Mouse (Mus musculus) kidney, adult 2 months (tissue): ENCODE measurements around the gene She. TPM values are rescaled to one million over a fixed set of nuclear protein-coding genes. Genes with fewer than 3 reads are reported as not detected.

Experiments
- DNase-seq: peaks from one replicate; pipeline ENCODE4 v3.0.0; 2021
- H3K27ac ChIP-seq: fragments of 200-500 bp; 2 replicates; pipeline ENCODE4 v1.5.1; 2012; ENCODE audit warnings: low read depth, low read length, control low read depth, inconsistent platforms; ENCODE audit not compliant: insufficient read depth
- H3K27me3 ChIP-seq: fragments of 200-500 bp; replicated peaks from 2 replicates; pipeline ENCODE4 v1.6.1; 2012; ENCODE audit warnings: mild to moderate bottlenecking, moderate library complexity, low read length, inconsistent platforms; ENCODE audit not compliant: control insufficient read depth, insufficient read depth
- H3K36me3 ChIP-seq: fragments of 200-500 bp; 2 replicates; pipeline ENCODE4 v1.6.1; 2012; ENCODE audit warnings: mild to moderate bottlenecking, moderate library complexity, low read length, inconsistent platforms; ENCODE audit not compliant: control insufficient read depth, insufficient read depth
- H3K4me1 ChIP-seq: fragments of 200-500 bp; 2 replicates; pipeline ENCODE4 v1.6.1; 2011; ENCODE audit warnings: low read length; ENCODE audit not compliant: control insufficient read depth, insufficient read depth
- H3K4me3 ChIP-seq: fragments of 200-500 bp; 2 replicates; pipeline ENCODE4 v1.5.1; 2011; ENCODE audit warnings: mild to moderate bottlenecking, low read depth, low read length, control low read depth; ENCODE audit not compliant: insufficient read depth
- CTCF ChIP-seq: fragments of 200-500 bp; conservative IDR thresholded peaks from 2 replicates; pipeline ENCODE4 v1.5.1; 2011; ENCODE audit warnings: low read depth, mild to moderate bottlenecking, control low read depth, low read length, moderate library complexity, mixed read lengths; ENCODE audit not compliant: insufficient read depth, insufficient read length
- POLR2A ChIP-seq: fragments of 200-500 bp; IDR thresholded peaks from one replicate; pipeline ENCODE4 v1.6.1; 2011; ENCODE audit warnings: low read depth, low read length, control low read depth
- WGBS: fragments of 180-500 bp; shearing (Covaris S2); methylation state at CpG from one replicate; pipeline ENCODE4 v1.1.7; 2018; 5-methylcytosine and 5-hydroxymethylcytosine counted together
- polyA plus RNA-seq: library from polyadenylated mRNA; depleted of rRNA; stranded (reverse); fragments of >200 nt; gene quantifications from 2 replicates; pipeline ENCODE4 v1.2.3, GENCODE M21; 2012

The She gene
- polyA plus RNA-seq, 1 experiment = 4.1 TPM

DNA sequence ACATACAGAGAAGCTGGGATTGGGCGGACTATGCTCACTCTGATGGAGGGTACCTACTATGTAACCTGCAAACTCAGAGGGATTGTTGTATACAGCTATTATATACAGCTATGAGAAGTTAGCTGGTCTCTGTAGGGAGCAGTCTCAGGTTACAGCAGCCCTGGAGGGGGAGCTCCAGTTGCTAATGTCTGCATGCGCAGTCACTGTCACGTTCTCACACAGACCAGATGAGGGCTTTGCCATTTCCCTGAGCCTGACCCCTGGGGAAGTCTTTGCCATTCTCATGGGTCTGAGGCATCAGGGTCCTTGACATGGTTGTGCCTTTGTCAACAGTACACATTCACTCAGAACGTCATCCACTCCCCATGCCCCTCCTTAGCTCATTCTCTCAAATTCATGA lies 26.0 kb upstream of the She start:
- no peak for TF ChIP-seq CTCF
- TF ChIP-seq POLR2A = no peak
- no peak overlapping the region for H3K27ac ChIP-seq
- 67% methylated on average over 4 of the region's 4 CpGs for WGBS
- no peak for DNase-seq
- no peak overlapping the region for H3K4me3 ChIP-seq
- H3K36me3 ChIP-seq = no peaks in the 10 kb centered on the region
- H3K4me1 ChIP-seq = no peaks in the 10 kb centered on the region
- H3K27me3 ChIP-seq = no peaks in the 10 kb centered on the region

GRCm38 (mm10) chr3:89806751-89807150 lies 24.4 kb upstream of the She start:
- Histone ChIP-seq H3K4me1 (no peaks in the 10 kb centered on the region), H3K27ac (no peak overlapping the region), H3K27me3 (no peaks in the 10 kb centered on the region), H3K4me3 (no peak overlapping the region), H3K36me3 (no peaks in the 10 kb centered on the region)
- WGBS = 98% methylated on average over 2 of the region's 2 CpGs
- DNase-seq = peak; percentile 8
- TF ChIP-seq CTCF (0 out of 2 replicates have a peak, but pooled peaks have one; percentile 17), POLR2A (no peak)

GRCm38 (mm10) chr3:89807171-89807570 lies 24.0 kb upstream of the She start:
- H3K27ac ChIP-seq = no peak overlapping the region
- 98% methylated on average over 3 of the region's 3 CpGs for WGBS
- DNase-seq = no peak
- no peak overlapping the region for H3K4me3 ChIP-seq
- no peak for TF ChIP-seq CTCF
- TF ChIP-seq POLR2A = no peak
- no peaks in the 10 kb centered on the region for H3K36me3 ChIP-seq
- H3K4me1 ChIP-seq = no peaks in the 10 kb centered on the region
- no peaks in the 10 kb centered on the region for H3K27me3 ChIP-seq

DNA sequence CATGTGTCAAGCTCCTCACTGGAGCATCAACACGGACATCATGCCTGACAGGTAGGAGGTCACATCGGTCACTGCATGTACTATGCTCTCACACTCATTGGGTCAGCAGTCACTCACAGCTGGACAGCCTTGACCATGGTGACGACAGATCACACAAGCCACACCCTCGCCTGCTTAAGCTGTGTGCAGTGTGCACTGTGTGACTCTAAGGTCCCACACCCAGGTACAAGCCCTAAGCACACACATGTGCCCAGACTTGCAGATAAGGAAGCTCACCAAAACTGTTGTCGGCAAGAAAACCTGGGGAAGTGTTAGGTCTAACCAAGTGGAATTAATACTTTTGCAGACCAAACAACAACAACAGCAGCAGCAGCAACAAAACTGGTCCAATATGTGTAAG lies 23.3 kb upstream of the She start:
- Histone ChIP-seq H3K36me3 (no peaks in the 10 kb centered on the region), H3K27me3 (no peaks in the 10 kb centered on the region), H3K4me1 (no peaks in the 10 kb centered on the region), H3K4me3 (no peak overlapping the region), H3K27ac (no peak overlapping the region)
- WGBS = 75% methylated on average over 5 of the region's 5 CpGs
- TF ChIP-seq POLR2A (no peak), CTCF (no peak)
- DNase-seq = no peak

GRCm38 (mm10) chr3:89808638-89809037 lies 22.5 kb upstream of the She start:
- Histone ChIP-seq H3K36me3 (no peaks in the 10 kb centered on the region), H3K4me1 (no peaks in the 10 kb centered on the region), H3K27me3 (no peaks in the 10 kb centered on the region), H3K27ac (no peak overlapping the region), H3K4me3 (no peak overlapping the region)
- WGBS = 66% methylated on average over 9 of the region's 9 CpGs
- DNase-seq = no peak
- TF ChIP-seq CTCF (no peak), POLR2A (no peak)

DNA sequence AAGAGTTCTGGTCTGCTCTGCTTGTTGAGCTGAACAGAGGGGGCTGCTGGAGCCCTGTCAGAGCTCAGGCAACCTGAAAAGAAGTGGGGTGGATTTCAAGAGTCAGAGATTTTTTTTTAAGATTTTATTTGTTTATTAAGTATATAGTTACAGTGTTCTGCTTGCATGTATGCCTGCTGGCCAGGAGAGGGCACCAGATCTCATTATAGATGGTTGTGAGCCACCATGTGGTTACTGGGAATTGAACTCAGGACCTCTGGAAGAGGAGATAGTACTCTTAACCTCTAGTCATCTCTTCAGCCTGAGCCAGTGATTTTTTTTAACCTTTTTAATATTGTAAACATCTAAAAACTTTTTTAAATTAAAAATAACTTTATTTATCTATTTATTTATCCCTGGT lies 20.3 kb upstream of the She start:
- DNase-seq = no peak
- no peaks in the 10 kb centered on the region for H3K4me1 ChIP-seq
- H3K4me3 ChIP-seq = no peak overlapping the region
- TF ChIP-seq POLR2A (no peak), CTCF (peak; percentile 31; the same call in 1 of the 2 replicates)
- no peak overlapping the region for H3K27ac ChIP-seq
- no peaks in the 10 kb centered on the region for H3K36me3 ChIP-seq
- H3K27me3 ChIP-seq = no peaks in the 10 kb centered on the region

- H3K27me3 ChIP-seq = no peaks in the 10 kb centered on the region
- H3K27ac ChIP-seq = no peak overlapping the region
- no peaks in the 10 kb centered on the region for H3K36me3 ChIP-seq
- DNase-seq = no peak
- TF ChIP-seq POLR2A (no peak), CTCF (no peak)
- H3K4me1 ChIP-seq = no peaks in the 10 kb centered on the region
- 74% methylated on average over 3 of the region's 3 CpGs for WGBS
- no peak overlapping the region for H3K4me3 ChIP-seq
Measured at GRCm38 (mm10) chr3:89812166-89812565, 19.0 kb upstream of the She start.

GRCm38 (mm10) chr3:89814051-89814450 lies 17.1 kb upstream of the She start:
- no peak for DNase-seq
- Histone ChIP-seq H3K27ac (no peak overlapping the region), H3K4me1 (no peaks in the 10 kb centered on the region), H3K27me3 (no peaks in the 10 kb centered on the region), H3K4me3 (no peak overlapping the region), H3K36me3 (no peaks in the 10 kb centered on the region)
- WGBS = 86% methylated on average over 7 of the region's 7 CpGs
- TF ChIP-seq POLR2A (no peak), CTCF (no peak)
